Mouse (Mus musculus) hindbrain, embryonic 13.5 days (tissue): ENCODE results near the gene Sdhc. TPM values are rescaled to one million over a fixed set of nuclear protein-coding genes. Genes with fewer than 3 reads are reported as not detected.
"Not testable (repeated sequence)": the region's sequence is repeated elsewhere in the genome, so short reads cannot be mapped to it uniquely, and the experiment has no call there.

Experiments used
- ATAC-seq: fragments of 200-750 bp; cut with Nextera tagmentation; 2 replicates; pipeline ENCODE4 v1.8.0; 2017; ENCODE audit warnings: moderate TSS enrichment; ENCODE audit not compliant: low FRiP score
- H3K27ac ChIP-seq: fragments of 300-500 bp; sonication (generic); 2 replicates; pipeline ENCODE4 v1.5.1; 2015; ENCODE audit warnings: inconsistent platforms, mild to moderate bottlenecking, moderate library complexity
- H3K27me3 ChIP-seq: fragments of 300-500 bp; sonication (generic); 2 replicates; pipeline ENCODE4 v1.6.1; 2015; ENCODE audit warnings: mild to moderate bottlenecking, inconsistent platforms
- H3K36me3 ChIP-seq: fragments of 300-500 bp; sonication (generic); 2 replicates; pipeline ENCODE4 v1.6.1; 2015; ENCODE audit warnings: mild to moderate bottlenecking, inconsistent platforms
- H3K4me1 ChIP-seq: fragments of 300-500 bp; sonication (generic); replicated peaks from 2 replicates; pipeline ENCODE4 v1.6.1; 2015; ENCODE audit warnings: inconsistent platforms
- H3K4me2 ChIP-seq: fragments of 300-500 bp; sonication (generic); 2 replicates; pipeline ENCODE4 v1.6.1; 2015; ENCODE audit warnings: inconsistent platforms, mild to moderate bottlenecking, moderate library complexity
- H3K4me3 ChIP-seq: fragments of 300-500 bp; sonication (generic); 2 replicates; pipeline ENCODE4 v1.5.1; 2015; ENCODE audit warnings: mild to moderate bottlenecking, inconsistent platforms
- H3K9ac ChIP-seq: fragments of 300-500 bp; sonication (generic); 2 replicates; pipeline ENCODE4 v1.6.1; 2015; ENCODE audit warnings: mild to moderate bottlenecking, inconsistent platforms
- H3K9me3 ChIP-seq: fragments of 300-500 bp; sonication (generic); 2 replicates; pipeline ENCODE4 v1.6.1; 2016; ENCODE audit warnings: inconsistent platforms
- WGBS: fragments of 180-500 bp; shearing (Covaris S2); methylation state at CpG from one replicate; pipeline ENCODE4 v1.1.7; 2015; 5-methylcytosine and 5-hydroxymethylcytosine counted together
- microRNA-seq: library from miRNA; unstranded; fragments of <30 nt; microRNA quantifications from one replicate; pipeline ENCODE4, GENCODE M21; 2016
- polyA plus RNA-seq: library from polyadenylated mRNA; unstranded; fragments of >200 nt; fragmentation: Nextera tagmentation; extraction: Ambion mirVana; gene quantifications from 2 replicates; pipeline ENCODE4 v1.2.1, GENCODE M21; 2015

Sdhc gene
- polyA plus RNA-seq, 1 experiment from 2014 or later = 259 TPM

DNA sequence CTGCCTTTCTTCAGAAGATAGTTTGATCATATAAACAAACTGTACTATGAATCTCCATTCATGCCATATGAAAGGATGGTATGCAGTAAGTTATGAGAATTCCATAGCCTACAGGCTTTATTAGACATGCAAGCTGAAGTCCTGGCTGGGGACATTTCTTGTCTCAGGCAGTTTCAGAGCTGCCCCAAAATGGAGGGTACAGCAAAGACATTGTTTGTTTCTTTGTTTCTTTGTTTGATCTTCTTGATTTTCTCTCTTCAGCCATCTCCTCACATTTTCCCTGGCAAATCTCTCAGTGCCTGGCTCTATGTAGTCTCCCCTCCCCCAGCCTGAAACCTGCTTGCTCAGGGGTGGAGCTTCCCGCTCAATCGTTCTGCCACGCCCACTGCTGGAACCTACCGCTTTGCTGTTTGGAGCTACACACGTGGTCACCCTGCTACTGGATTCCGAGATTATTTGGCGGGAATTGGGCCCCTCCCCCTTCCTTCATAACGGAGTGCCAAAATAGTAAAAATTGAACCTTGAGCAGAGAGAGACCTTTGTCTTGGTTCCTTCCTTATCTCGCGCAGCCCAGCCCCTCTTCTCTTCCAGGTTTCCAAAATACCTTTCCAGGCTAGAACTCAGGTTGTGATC, 62.0 kb downstream of the Sdhc start:
- peaks cover 51% of the 10 kb centered on the region for H3K27me3 ChIP-seq
- not testable (repeated sequence) for H3K4me3 ChIP-seq
- WGBS = 3% methylated on average over 10 of the region's 10 CpGs

DNA sequence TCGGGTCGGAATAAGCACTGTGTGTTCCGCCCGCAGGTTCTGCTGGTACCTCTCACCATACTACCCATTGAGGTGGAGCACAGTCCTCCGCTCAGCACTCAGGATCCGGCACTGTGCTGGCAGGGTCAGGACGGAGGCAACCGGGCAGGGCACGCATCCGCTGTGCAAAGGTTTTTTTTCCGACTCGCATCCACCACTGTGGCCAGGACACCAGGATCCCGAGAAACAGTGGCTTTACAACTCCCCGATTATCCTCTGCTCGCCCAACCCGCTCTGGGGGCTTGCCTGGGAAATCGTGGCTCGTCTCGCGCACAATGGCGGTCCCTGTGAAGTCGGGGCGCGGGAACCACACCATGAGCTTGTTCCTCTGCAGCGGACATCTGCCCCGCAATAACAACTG, 64.7 kb downstream of the Sdhc start:
- H3K9me3 ChIP-seq = no peaks in the 10 kb centered on the region
- H3K36me3 ChIP-seq = no peaks in the 10 kb centered on the region
- H3K4me3 ChIP-seq = peak overlapping the region; percentile 52
- under 1% methylated on average over 26 of the region's 26 CpGs for WGBS
- H3K4me2 ChIP-seq = peak overlapping the region; percentile 77
- peaks cover 47% of the 10 kb centered on the region for H3K27me3 ChIP-seq
- H3K27ac ChIP-seq = no peak overlapping the region
- peaks cover 7% of the 10 kb centered on the region; the same call in 1 of the 2 replicates for H3K4me1 ChIP-seq
- peak overlapping the region; percentile 72 for H3K9ac ChIP-seq
- peak; percentile 12; the same call in 1 of the 2 replicates for ATAC-seq

More for the DNA sequence above, 62.0 kb downstream of the Sdhc start:
- ATAC-seq, H3K9ac ChIP-seq, H3K27ac ChIP-seq, H3K4me1 ChIP-seq, H3K36me3 ChIP-seq, H3K9me3 ChIP-seq: not testable (repeated sequence)
- peak overlapping the region; percentile 25; the same call in 1 of the 2 replicates for H3K4me2 ChIP-seq

DNA sequence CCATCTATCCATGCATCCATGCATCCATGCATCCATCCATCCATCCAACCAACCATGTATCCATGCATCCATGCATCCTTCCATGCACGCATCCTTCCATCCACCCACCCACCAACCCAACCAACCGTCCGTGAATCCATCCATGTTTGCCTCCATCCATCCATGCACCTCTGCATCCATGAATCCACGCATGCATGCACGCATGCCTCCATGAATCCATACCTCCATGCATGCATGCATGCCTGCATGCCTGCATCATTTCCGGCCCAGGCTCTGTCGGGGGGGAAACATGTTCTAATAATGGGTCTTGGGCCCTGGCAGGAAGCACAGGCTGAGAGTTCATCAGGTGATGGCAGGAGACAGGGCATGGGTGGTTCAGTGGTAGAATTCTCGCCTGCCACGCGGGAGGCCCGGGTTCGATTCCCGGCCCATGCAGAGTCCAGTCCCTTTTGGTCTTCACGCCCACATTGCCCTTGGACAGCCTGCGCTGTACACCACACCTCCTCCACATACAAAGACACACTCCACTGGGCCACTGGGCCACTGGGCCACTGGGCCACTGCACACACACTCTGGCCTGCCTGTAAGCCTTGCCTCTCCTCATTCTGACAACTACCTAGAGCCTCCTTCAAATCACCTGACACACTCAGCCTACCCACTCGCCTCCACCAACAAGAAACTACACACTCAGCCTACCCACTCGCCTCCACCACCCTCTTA, 68.7 kb downstream of the Sdhc start:
- H3K9me3 ChIP-seq, H3K4me1 ChIP-seq, H3K27ac ChIP-seq, H3K4me2 ChIP-seq, H3K36me3 ChIP-seq, H3K9ac ChIP-seq, H3K4me3 ChIP-seq: not testable (repeated sequence)
- WGBS = 33% methylated on average over 10 of the region's 17 CpGs
- peak; percentile 25 for ATAC-seq
- H3K27me3 ChIP-seq = peaks cover 36% of the 10 kb centered on the region

DNA sequence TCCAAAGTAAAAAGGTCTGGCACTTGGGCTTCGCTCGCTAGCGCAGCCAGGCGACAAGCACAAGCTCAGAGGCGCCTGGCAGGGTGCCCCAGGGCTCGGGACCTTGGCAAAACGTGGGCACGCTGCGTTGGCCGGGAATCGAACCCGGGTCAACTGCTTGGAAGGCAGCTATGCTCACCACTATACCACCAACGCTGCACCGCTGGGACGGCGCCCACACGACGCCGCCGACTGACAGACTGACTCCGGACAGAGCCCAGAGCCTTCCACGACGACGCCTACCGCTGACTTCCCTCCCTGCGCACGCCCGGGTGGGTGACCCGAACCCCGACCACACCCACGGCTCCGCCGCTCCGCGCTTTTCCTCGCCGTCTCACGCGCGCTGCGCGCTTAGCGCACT, 70.6 kb downstream of the Sdhc start:
- ATAC-seq = peak; percentile 20
- not testable (repeated sequence) for H3K4me3 ChIP-seq, H3K4me2 ChIP-seq, H3K27ac ChIP-seq, H3K9me3 ChIP-seq, H3K36me3 ChIP-seq, H3K4me1 ChIP-seq, H3K9ac ChIP-seq
- peaks cover 31% of the 10 kb centered on the region for H3K27me3 ChIP-seq
- whole genome bisulfite sequencing = no CpG with 5 or more reads among the region's 43 CpGs

DNA sequence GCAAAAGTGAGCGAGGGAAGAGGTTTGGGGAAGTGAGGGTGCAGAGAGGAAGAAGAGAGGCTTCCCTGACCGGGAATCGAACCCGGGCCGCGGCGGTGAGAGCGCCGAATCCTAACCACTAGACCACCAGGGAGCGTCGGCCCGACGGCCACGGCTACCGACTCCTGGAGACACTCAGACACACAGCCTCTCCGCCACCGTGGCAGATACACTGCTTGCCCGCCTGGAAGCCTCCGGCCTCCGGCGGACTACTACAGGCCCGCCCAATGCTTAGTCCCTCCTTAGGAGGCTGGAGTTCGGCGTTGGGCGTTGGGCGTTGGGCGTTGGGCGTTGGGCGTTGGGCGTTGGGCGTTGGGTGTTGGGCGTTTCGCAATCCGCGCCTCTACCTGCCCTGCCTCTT, 71.1 kb downstream of the Sdhc start:
- H3K4me3 ChIP-seq, H3K4me2 ChIP-seq, H3K36me3 ChIP-seq, H3K9ac ChIP-seq, H3K9me3 ChIP-seq, H3K4me1 ChIP-seq, H3K27ac ChIP-seq: not testable (repeated sequence)
- 0% methylated on average over 1 of the region's 35 CpGs for WGBS
- peak; percentile 29 for ATAC-seq
- H3K27me3 ChIP-seq = peaks cover 31% of the 10 kb centered on the region

DNA sequence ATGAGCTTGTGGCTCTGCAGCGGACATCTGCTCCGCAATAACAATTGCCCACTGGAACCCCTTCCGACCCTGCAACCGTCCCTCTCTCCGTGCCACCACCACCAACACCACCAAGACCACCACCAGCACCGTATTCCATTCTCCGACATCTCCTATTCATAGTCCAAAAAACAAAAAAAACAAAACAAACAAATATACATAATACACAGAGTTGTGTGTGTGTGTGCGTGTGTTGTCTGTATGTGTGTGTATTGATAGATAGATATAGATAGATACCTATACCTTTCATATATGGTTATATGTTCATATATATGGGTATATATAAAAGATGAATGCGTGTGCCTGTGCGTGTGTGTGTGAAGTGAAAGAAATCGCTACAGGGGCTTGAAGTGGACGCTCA, 72.0 kb downstream of the Sdhc start:
- peaks cover 39% of the 10 kb centered on the region for H3K27me3 ChIP-seq
- not testable (repeated sequence) for H3K4me1 ChIP-seq, H3K27ac ChIP-seq, H3K9me3 ChIP-seq, H3K36me3 ChIP-seq, H3K9ac ChIP-seq, ATAC-seq
- WGBS = 21% methylated on average over 12 of the region's 12 CpGs
- H3K4me3 ChIP-seq = 0 out of 2 replicates have a peak overlapping the region, but pooled peaks have one; percentile 0
- H3K4me2 ChIP-seq = peak overlapping the region; percentile 37; the same call in 1 of the 2 replicates

DNA sequence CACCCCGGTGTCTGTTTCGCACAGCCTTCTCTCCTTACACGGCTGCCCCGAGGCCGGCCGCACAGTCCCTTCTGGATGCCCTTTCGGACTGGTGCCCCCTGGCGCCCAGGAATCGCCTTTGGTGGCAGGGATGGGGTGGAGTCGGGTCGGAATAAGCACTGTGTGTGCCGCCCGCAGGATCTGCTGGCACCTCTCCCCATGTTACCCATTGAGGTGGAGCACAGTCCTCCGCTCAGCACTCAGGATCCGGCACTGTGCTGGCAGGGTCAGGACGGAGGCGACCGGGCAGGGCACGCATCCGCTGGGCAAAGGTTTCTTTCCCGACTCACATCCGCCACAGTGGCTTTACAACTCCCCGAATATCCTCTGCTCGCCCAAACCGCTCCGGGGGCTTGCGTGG, 72.4 kb downstream of the Sdhc start:
- 6% methylated on average over 20 of the region's 27 CpGs for WGBS
- peak; percentile 29 for ATAC-seq
- H3K36me3 ChIP-seq, H3K4me1 ChIP-seq, H3K9me3 ChIP-seq, H3K27ac ChIP-seq, H3K9ac ChIP-seq: not testable (repeated sequence)
- Histone ChIP-seq H3K4me2 (peak overlapping the region; percentile 43; the same call in 1 of the 2 replicates), H3K4me3 (peak overlapping the region; percentile 21; the same call in 1 of the 2 replicates), H3K27me3 (peaks cover 39% of the 10 kb centered on the region)

DNA sequence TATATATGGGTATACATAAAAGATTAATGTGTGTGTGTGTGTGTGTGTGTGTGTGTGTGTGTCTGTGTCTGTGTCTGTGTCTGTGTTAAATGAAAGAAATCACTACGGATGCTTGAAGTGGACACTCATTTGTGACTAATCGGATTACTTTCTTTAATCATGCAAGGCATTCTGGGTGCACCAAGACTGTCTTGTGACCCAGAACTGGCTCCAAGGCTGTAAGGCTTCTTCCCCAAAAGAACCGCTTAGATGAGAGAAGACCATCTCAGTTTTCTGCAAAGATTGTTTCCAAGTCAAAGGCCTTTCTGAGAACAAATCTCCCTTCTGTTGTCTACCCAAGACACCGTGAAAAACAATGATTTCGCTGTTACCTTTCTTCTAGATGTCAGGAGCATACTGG, 73.2 kb downstream of the Sdhc start:
- peaks cover 39% of the 10 kb centered on the region for H3K27me3 ChIP-seq
- H3K4me1 ChIP-seq, H3K9me3 ChIP-seq, H3K9ac ChIP-seq, H3K27ac ChIP-seq, ATAC-seq, H3K4me3 ChIP-seq, H3K4me2 ChIP-seq, H3K36me3 ChIP-seq: not testable (repeated sequence)
- WGBS = 44% methylated on average over 5 of the region's 5 CpGs

Small RNAs within 50 kb of the gene (microRNA-seq; reads per million reads assigned to microRNA genes)
- gene Gm27844 = not detected

Other genes starting within 250 kb of the Sdhc start
- 0.35 and 0.43 TPM in 2 replicates for gene Fcrlb, start 237.7 kb downstream of the Sdhc start, polyA plus RNA-seq
- gene Fcrla, start 223.0 kb downstream of the Sdhc start, polyA plus RNA-seq = not detected in 2 replicates
- gene Fcgr2b, start 174.1 kb downstream of the Sdhc start, polyA plus RNA-seq = 0.32 and 0.61 TPM in 2 replicates
- 0.31 TPM in 2 replicates for gene Fcgr4, start 131.7 kb downstream of the Sdhc start, polyA plus RNA-seq
- 8.1 and 10.0 TPM in 2 replicates for gene Fcgr3, start 85.7 kb downstream of the Sdhc start, polyA plus RNA-seq
- 9.4 and 18.4 TPM in 2 replicates for gene Cfap126, start 36.7 kb downstream of the Sdhc start, polyA plus RNA-seq
- 4.9 and 7.9 TPM in 2 replicates for gene Mpz, start 108 bp upstream of the Sdhc start, polyA plus RNA-seq
- gene Pcp4l1, start 45.7 kb upstream of the Sdhc start, polyA plus RNA-seq = 25.1 and 44.1 TPM in 2 replicates
- gene Nr1i3, start 63.4 kb upstream of the Sdhc start, polyA plus RNA-seq = 0.32 and 0.48 TPM in 2 replicates
- gene Tomm40l, start 71.9 kb upstream of the Sdhc start, polyA plus RNA-seq = 35.4 and 42.4 TPM in 2 replicates
- 4.4 and 6.0 TPM in 2 replicates for gene Apoa2, start 74.5 kb upstream of the Sdhc start, polyA plus RNA-seq
- 29.4 and 33.8 TPM in 2 replicates for gene Fcer1g, start 83.8 kb upstream of the Sdhc start, polyA plus RNA-seq
- gene Adamts4, start 99.8 kb upstream of the Sdhc start, polyA plus RNA-seq = 4.9 and 5.0 TPM in 2 replicates
- 222 and 228 TPM in 2 replicates for gene Ndufs2, start 100.8 kb upstream of the Sdhc start, polyA plus RNA-seq
- gene B4galt3, start 119.7 kb upstream of the Sdhc start, polyA plus RNA-seq = 105 and 110 TPM in 2 replicates
- gene Ppox, start 130.6 kb upstream of the Sdhc start, polyA plus RNA-seq = 45.0 and 51.1 TPM in 2 replicates
- gene Usp21, start 137.4 kb upstream of the Sdhc start, polyA plus RNA-seq = 106 and 107 TPM in 2 replicates
- gene Ufc1, start 144.4 kb upstream of the Sdhc start, polyA plus RNA-seq = 125 and 128 TPM in 2 replicates
- 51.6 and 52.3 TPM in 2 replicates for gene Dedd, start 178.5 kb upstream of the Sdhc start, polyA plus RNA-seq
- 54.8 and 59.7 TPM in 2 replicates for gene Nit1, start 195.0 kb upstream of the Sdhc start, polyA plus RNA-seq
- 164 and 169 TPM in 2 replicates for gene Pfdn2, start 195.1 kb upstream of the Sdhc start, polyA plus RNA-seq
- gene Klhdc9, start 210.2 kb upstream of the Sdhc start, polyA plus RNA-seq = 2.8 and 3.3 TPM in 2 replicates
- gene Nectin4, start 219.5 kb upstream of the Sdhc start, polyA plus RNA-seq = 1.4 and 1.7 TPM in 2 replicates
- 1.00 and 1.0 TPM in 2 replicates for gene Arhgap30, start 238.4 kb upstream of the Sdhc start, polyA plus RNA-seq